Mouse (Mus musculus): ENCODE results near the gene Anln.
"Not testable (repeated sequence)": the region's sequence is repeated elsewhere in the genome, so short reads cannot be mapped to it uniquely, and the experiment has no call there.

Gene Anln

DNA sequence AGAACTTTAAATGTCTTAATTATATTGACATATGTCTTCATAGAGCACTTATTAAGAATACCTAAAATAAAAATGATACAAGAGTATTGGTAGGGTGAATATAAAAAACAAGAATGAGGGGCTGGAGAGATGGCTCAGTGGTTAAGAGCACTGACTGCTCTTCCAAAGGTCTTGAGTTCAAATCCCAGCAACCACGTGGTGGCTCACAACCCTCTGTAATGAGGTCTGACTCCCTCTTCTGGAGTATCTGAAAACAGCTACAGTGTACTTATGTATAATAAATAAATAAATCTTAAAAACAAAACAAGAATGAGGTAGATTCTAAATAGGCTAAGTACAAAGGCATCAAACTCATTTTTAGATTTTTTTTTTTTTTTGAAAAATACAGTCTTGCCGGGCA, 14.5 kb upstream of the Anln start:
- DNase-seq (ENCODE audit: inconsistent age in 2 of 2, low spot score in 1 of 2) = not testable (repeated sequence)

DNA sequence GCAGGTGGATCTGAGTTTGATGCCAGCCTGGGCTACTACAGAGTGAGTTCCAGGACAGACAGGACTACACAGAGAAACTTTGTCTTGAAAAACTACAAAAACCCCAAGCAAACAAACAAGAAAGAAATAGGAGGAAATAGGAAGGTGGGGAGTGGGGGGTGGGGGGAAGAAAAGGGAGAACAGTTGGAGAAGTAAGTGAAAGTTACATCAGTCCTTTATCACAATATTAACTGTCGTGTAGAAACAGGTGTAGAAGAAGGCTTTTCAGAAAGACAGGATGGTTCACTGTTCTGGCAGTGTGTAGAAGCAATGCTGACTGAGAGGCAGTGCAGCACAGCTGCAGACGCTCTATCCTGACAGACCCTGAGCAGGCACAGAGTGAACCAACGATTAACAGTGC, 14.0 kb upstream of the Anln start:
- DNase-seq (ENCODE audit: inconsistent age in 2 of 2, low spot score in 1 of 2) = peak in 1 of 2 experiments; percentile 41

- no peak for DNase-seq (ENCODE audit: inconsistent age in 2 of 2, low spot score in 1 of 2)
These were observed 13.0 kb upstream of the Anln start for GRCm38 (mm10) chr9:22402001-22402400.

- DNase-seq (ENCODE audit: inconsistent age in 2 of 2, low spot score in 1 of 2) = no peak
These were observed 10.0 kb upstream of the Anln start for GRCm38 (mm10) chr9:22399021-22399420.

DNA sequence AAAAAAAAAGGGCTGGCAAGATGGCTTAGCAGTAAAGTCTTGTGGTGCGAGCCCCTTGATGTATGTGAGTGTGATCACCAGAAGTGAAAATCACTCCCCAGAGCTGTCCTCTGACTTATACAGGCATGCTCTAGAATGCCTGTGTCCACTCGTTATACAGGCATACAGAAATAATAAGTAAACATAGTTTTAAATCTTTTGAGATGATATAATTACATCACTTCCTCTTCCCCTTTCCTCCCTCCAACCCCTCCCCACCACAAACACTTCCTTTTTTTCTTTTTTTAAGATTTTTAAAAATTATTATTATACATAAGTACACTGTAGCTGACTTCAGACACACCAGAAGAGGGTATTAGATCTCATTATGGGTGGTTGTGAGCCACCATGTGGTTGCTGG, 5.7 kb upstream of the Anln start:
- DNase-seq (ENCODE audit: inconsistent age in 2 of 2, low spot score in 1 of 2) = no peak

DNA sequence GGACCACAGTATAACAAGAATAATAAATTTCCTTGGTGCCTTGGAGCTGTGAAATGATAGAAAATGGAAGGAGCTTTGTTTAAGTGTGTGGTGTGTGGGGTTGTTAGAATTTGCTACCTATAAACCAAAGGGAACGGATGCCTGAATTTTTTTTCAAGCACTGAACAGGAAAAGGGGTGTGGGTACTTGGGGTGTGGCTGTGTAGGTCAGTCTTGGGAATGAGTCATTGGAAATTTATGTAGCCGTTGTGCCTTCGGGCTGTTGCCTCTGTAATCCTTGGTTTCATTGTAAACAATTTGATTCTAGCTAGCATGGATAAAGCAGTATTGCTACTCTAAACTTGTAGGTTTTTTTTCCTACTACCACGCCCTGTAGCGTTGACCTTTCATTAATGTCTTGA, 1.4 kb upstream of the Anln start:
- DNase-seq (ENCODE audit: inconsistent age in 2 of 2, low spot score in 1 of 2) = no peak

DNA sequence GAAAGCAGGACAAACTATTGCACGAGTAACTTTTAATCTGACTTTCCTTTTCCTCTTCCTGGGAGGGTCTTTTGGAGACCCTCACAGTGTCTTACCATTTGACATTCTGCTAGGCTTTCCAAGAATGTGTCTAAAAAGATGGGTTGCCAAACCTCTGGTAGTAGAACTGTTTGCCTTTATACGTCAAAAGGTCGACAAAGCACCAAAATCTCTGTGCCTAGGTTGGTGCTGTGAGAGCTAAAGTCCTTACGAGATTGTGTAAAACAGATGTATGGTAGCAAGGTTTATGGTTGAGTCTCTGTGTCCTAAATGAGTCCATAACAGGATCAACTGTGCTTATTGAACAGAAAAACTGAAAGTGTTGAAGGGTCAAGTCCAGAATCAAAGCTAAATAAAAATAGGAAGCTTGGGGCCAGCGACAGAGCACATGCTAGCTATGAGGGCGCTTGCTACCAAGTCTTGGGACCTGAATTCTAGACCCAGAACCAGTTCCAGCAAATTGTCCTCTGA, 803 bp upstream of the Anln start:
- DNase-seq (ENCODE audit: inconsistent age in 2 of 2, low spot score in 1 of 2) = no peak

DNA sequence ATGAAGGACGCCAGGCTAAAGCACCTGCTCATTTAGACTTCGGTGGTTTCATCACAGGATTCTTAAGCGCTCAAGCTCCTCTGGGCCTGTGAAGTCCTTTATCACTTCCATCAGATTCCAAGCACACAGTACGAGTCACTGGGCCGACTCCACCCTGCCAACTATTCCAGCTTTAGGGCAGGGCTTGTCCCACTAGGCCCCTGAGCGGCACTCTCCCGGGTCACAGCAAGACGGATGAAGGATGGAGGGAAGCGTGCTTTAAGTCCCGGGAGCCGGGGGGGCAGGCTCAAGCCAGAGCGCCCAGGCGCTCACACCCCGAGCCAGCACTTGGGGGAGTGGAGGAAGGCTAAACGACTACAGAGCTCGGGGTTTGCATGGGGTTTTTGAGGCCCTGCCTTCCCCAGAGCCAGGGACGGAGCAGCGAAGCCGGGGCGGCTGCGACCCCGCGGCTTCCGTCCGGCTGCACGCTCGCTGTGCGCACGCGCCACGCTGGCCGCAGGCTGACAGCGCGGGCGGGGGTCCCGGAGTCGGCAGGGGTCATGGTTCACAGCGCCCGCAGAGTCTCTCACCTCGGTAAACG, 497 bp downstream of the Anln start:
- DNase-seq (ENCODE audit: inconsistent age in 2 of 2, low spot score in 1 of 2) = peak in 1 of 2 experiments; percentile 49

DNA sequence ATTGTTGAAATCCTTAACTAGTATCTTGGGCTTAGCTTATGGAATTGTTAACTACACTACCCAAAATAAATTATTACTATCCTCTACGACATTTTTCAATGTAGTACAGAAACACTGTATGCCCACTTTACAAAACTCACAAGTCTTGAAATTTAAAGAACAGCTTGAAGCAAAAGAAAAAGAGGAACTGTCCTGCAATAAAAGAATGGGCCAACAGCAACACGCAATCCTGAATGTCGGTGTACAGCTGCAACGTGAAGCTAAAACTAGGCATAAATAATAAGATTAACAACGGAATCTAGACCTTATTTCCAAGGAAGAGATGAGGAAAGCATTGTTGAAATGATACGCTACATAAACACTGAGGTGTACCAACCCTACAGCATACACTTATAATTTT, 1.1 kb downstream of the Anln start:
- DNase-seq (ENCODE audit: inconsistent age in 2 of 2, low spot score in 1 of 2) = no peak

GRCm38 (mm10) chr9:22385890-22386289, 3.1 kb downstream of the Anln start:
- peak in 1 of 2 experiments; percentile 38 for DNase-seq (ENCODE audit: inconsistent age in 2 of 2, low spot score in 1 of 2)

DNA sequence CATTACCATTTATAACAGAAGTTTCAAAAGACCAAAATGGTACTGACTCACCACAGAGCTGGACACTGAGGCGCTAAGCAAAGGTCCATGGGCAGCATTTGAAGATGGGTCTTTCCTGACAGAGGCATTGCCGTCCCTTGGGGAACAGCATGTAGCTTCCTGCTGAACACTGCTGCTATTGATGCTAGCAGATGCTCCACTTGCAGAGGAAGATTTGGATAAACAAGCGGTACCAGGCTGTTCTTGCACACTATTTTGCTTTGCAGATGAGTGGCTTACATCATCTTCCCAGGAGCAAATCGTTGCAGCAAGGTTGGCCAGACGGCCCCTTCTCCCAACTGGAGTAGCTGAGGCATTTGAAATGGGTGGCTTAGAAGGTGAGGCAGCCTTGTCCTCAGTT, 12.9 kb downstream of the Anln start:
- DNase-seq (ENCODE audit: inconsistent age in 2 of 2, low spot score in 1 of 2) = no peak

DNA sequence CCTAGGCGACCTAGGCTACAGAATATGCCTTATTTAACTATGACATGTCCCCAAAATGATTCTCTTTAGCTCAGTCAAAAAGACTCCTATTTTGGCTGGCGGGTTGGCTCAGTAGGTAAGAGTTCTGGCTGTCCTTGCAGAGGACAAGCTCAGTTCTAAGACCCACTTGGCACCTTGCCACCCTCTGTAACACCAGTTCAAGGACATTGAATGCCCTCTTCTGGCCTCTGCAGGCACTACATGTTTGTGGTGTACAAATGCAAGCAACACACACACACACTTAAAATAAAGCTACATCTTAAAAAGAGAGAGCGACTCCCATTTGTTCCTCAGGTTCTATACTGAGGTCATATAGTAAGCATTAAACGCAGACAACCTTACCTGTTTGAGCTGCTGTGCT, 16.2 kb downstream of the Anln start:
- no peak for DNase-seq (ENCODE audit: inconsistent age in 2 of 2, low spot score in 1 of 2)

DNA sequence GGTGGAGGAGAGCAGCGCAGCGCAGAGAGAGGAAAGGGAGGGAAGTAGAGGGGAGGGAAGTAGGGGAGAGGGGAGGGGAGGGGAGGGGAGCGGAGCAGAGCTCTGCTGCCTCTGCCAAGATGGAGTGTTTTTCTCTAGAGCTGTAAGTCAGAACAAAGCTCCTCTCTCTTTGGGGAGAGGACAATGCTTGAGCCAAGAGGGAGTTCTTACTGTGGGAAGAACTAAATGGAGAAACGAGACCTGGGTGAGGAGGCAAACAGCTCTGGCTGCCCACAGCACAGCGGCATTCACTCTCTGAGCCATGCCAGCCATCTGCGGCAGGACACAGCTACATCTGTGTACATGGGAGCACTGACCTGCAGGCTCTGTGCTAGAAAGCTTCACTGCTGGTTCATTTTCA, 21.0 kb downstream of the Anln start:
- DNase-seq (ENCODE audit: inconsistent age in 2 of 2, low spot score in 1 of 2) = peak in 1 of 2 experiments; percentile 40

- DNase-seq (ENCODE audit: inconsistent age in 2 of 2, low spot score in 1 of 2) = peak; percentile 17 to 68
These were observed 22.4 kb downstream of the Anln start for GRCm38 (mm10) chr9:22366621-22367020.

DNA sequence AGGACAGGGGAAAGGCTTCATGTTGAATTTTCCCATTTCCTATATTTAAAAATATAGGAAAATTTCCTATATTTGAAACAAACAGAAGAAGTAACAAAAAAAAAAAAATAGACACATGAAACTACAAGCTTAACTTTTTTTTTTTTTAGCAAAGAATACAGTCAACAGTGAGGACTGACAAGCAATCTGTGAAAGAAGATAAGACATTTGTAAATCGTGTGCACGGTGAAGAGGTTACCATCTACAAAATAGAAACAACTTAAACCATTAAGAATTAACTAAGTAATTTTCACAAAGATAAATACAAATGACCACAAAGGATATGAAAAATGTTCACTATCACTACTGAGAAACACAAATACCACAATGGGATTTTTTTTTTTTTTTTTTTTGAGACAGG, 22.8 kb downstream of the Anln start:
- no peak for DNase-seq (ENCODE audit: inconsistent age in 2 of 2, low spot score in 1 of 2)

GRCm38 (mm10) chr9:22360916-22361315, 28.1 kb downstream of the Anln start:
- peak in 1 of 2 experiments; percentile 64 for DNase-seq (ENCODE audit: inconsistent age in 2 of 2, low spot score in 1 of 2)

GRCm38 (mm10) chr9:22355919-22356318, 33.1 kb downstream of the Anln start:
- no peak for DNase-seq (ENCODE audit: inconsistent age in 2 of 2, low spot score in 1 of 2)

DNA sequence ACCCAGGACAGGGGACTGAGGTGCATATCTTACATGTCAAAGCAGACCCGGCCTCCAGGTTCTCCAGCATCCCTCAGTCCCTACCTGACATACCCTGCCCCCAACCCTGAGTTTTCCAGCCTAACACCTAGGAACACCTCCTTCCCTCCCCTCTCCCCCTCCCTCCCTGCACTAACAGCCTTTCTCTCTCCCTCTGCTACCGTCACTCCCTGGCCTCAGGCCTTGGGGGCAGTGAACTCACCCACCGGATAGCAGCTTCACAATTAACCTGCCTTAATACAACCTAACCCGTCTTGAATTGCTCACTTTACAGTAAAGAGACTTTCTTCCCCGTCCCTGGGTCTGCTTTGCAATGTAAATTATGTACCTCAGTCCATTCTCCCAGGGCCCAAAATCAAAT, 35.1 kb downstream of the Anln start:
- no peak for DNase-seq (ENCODE audit: inconsistent age in 2 of 2, low spot score in 1 of 2)

DNA sequence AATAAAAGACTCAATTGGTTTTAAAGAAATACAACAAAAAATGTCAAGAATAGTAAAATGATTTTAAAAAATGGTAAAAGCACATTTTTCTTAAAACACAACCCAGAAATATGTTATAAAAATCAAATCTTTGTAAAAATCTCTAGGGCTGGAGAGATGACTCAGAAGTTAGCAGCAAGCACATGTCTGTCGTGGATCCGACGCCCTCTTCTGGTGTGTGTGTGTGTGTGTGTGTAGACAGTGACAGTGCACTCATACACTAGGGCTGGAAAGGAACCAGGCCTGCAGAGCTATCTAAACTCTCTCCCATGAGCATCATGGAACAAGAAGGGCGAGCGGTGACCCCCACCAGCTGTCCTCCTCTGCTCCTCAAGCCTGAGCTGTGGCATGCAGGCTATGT, 35.5 kb downstream of the Anln start:
- DNase-seq (ENCODE audit: inconsistent age in 2 of 2, low spot score in 1 of 2) = no peak

DNA sequence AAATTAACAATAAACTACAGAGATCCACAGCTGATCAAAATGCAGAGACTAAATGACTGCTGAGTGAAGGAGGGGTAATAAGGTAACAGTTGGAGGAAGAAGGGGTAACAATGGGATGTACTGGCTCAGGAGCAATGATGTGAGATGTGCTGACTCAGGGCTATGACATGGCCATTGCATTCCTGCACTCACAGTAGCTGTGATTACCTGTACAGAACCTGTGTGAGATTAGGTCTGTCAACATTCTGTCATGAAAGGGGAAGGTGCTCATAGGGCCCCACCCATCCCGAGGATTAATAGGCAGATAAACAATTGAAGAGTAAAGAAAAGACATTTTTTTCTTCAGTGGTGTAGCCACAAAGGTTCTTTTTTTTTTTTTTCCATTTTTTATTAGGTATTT, 48.7 kb downstream of the Anln start:
- DNase-seq (ENCODE audit: inconsistent age in 2 of 2, low spot score in 1 of 2) = no peak

DNA sequence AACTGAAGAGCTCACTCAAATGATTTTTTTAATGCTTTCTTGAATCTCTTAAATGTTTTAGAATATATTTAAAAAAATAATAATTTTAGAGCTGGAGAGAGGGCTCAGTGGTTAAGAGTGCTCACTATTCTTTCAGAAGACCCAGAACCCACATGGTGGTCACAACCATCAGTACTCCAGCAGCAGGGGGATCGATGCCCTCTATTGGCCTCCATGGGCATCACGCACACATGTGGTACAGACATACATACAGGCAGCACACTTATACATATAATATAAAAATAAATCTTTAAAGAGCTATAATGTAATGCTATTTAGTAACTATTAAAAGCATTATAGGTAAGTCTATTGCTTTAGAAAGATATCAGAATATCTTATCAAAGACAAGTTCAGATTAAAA, 51.8 kb downstream of the Anln start:
- no peak for DNase-seq (ENCODE audit: inconsistent age in 2 of 2, low spot score in 1 of 2)

GRCm38 (mm10) chr9:22327475-22328387, 61.3 kb downstream of the Anln start:
- peak; percentile 91 to 96 for DNase-seq (ENCODE audit: inconsistent age in 2 of 2, low spot score in 1 of 2)
